Mouse (Mus musculus): ENCODE results near the gene Kat8.
"Not testable (repeated sequence)": the region's sequence is repeated elsewhere in the genome, so short reads cannot be mapped to it uniquely, and the experiment has no call there.

Gene Kat8

GRCm38 (mm10) chr7:127912190-127912871 is at the start of gene Kat8:
Kat8 (plus strand) TSS chr7:127912516.
- peak; percentile 65 to 72 for DNase-seq

- DNase-seq: no peak
Observed at GRCm38 (mm10) chr7:127866434-127866833, 45.9 kb upstream of the Kat8 start.

GRCm38 (mm10) chr7:127867641-127868040 is 44.7 kb upstream of the Kat8 start:
- DNase-seq: no peak

GRCm38 (mm10) chr7:127869149-127869810 is 43.0 kb upstream of the Kat8 start:
- DNase-seq: no peak

GRCm38 (mm10) chr7:127870136-127870821 is 42.0 kb upstream of the Kat8 start:
- no peak for DNase-seq

GRCm38 (mm10) chr7:127874812-127875626 is 37.3 kb upstream of the Kat8 start:
- DNase-seq: no peak

GRCm38 (mm10) chr7:127875627-127876001 is 36.7 kb upstream of the Kat8 start:
- peak; percentile 78 to 84 for DNase-seq

GRCm38 (mm10) chr7:127876041-127876466 is 36.3 kb upstream of the Kat8 start, which contains the start of gene Zfp646:
Zfp646 (plus strand) TSS chr7:127876221.
- DNase-seq: peak; percentile 53 to 73

GRCm38 (mm10) chr7:127876467-127877348 is 35.6 kb upstream of the Kat8 start, which contains the start of gene Zfp668:
Zfp668 (minus strand) TSS chr7:127876828.
- DNase-seq: peak; percentile 64 to 81

- no peak for DNase-seq
Observed at GRCm38 (mm10) chr7:127879301-127879700, 33.0 kb upstream of the Kat8 start.

GRCm38 (mm10) chr7:127880431-127880830 is 31.9 kb upstream of the Kat8 start:
- no peak for DNase-seq

GRCm38 (mm10) chr7:127885951-127886350 is 26.4 kb upstream of the Kat8 start:
- no peak for DNase-seq

- DNase-seq: no peak
Observed at GRCm38 (mm10) chr7:127886551-127886950, 25.8 kb upstream of the Kat8 start.

GRCm38 (mm10) chr7:127887191-127887590 is 25.1 kb upstream of the Kat8 start:
- DNase-seq: no peak

- no peak for DNase-seq
Observed at GRCm38 (mm10) chr7:127887781-127888180, 24.5 kb upstream of the Kat8 start.

- DNase-seq: no peak
Observed at GRCm38 (mm10) chr7:127888821-127889220, 23.5 kb upstream of the Kat8 start.

- no peak for DNase-seq
Observed at GRCm38 (mm10) chr7:127890798-127891197, 21.5 kb upstream of the Kat8 start, which contains the start of gene Prss53. Prss53 (minus strand) TSS chr7:127890970.

- no peak for DNase-seq
Observed at GRCm38 (mm10) chr7:127894480-127894879, 17.8 kb upstream of the Kat8 start.

GRCm38 (mm10) chr7:127895442-127895841 is 16.9 kb upstream of the Kat8 start, which contains the start of the genes Gm21974 and Vkorc1:
Gm21974 (minus strand) TSS chr7:127895454.
Vkorc1 (minus strand) TSS chr7:127895617.
- peak; percentile 83 to 88 for DNase-seq

- DNase-seq: not testable (repeated sequence)
Observed at GRCm38 (mm10) chr7:127895891-127896290, 16.4 kb upstream of the Kat8 start.

- DNase-seq: peak in 1 of 2 experiments; percentile 53
Observed at GRCm38 (mm10) chr7:127896384-127896783, 15.9 kb upstream of the Kat8 start.
